Mouse (Mus musculus) heart, embryonic 15.5 days (tissue): ENCODE results near the gene Trip11. TPM values are rescaled to one million over a fixed set of nuclear protein-coding genes. Genes with fewer than 3 reads are reported as not detected.

ENCODE experiments used
- ATAC-seq: fragments of 200-750 bp; cut with Nextera tagmentation; replicated peaks from 2 replicates; pipeline ENCODE4 v1.8.0; 2017; ENCODE audit warnings: low read depth, moderate TSS enrichment; ENCODE audit not compliant: insufficient number of reproducible peaks, insufficient read depth, low FRiP score
- H3K27ac ChIP-seq: fragments of 300-500 bp; sonication (generic); 2 replicates; pipeline ENCODE4 v1.5.1; 2015; ENCODE audit warnings: mild to moderate bottlenecking, inconsistent platforms
- H3K27me3 ChIP-seq: fragments of 300-500 bp; sonication (generic); 2 replicates; pipeline ENCODE4 v1.6.1; 2015; ENCODE audit warnings: inconsistent platforms
- H3K36me3 ChIP-seq: fragments of 300-500 bp; sonication (generic); 2 replicates; pipeline ENCODE4 v1.6.1; 2015; ENCODE audit warnings: mild to moderate bottlenecking, inconsistent platforms
- H3K4me1 ChIP-seq: fragments of 300-500 bp; sonication (generic); replicated peaks from 2 replicates; pipeline ENCODE4 v1.6.1; 2015; ENCODE audit warnings: inconsistent platforms
- H3K4me2 ChIP-seq: fragments of 300-500 bp; sonication (generic); 2 replicates; pipeline ENCODE4 v1.6.1; 2015; ENCODE audit warnings: inconsistent platforms, mild to moderate bottlenecking, moderate library complexity
- H3K4me3 ChIP-seq: fragments of 300-500 bp; sonication (generic); 2 replicates; pipeline ENCODE4 v1.5.1; 2015; ENCODE audit warnings: mild to moderate bottlenecking, inconsistent platforms
- H3K9ac ChIP-seq: fragments of 300-500 bp; sonication (generic); 2 replicates; pipeline ENCODE4 v1.6.1; 2015; ENCODE audit warnings: mild to moderate bottlenecking, inconsistent platforms
- H3K9me3 ChIP-seq: fragments of 300-500 bp; sonication (generic); replicated peaks from 2 replicates; pipeline ENCODE4 v1.6.1; 2016; ENCODE audit warnings: inconsistent platforms
- WGBS: fragments of 180-500 bp; shearing (Covaris S2); methylation state at CpG from one replicate; pipeline ENCODE4 v1.1.7; 2015; ENCODE audit warnings: mixed read lengths; 5-methylcytosine and 5-hydroxymethylcytosine counted together
- polyA plus RNA-seq: library from polyadenylated mRNA; unstranded; fragments of >200 nt; fragmentation: Nextera tagmentation; extraction: Ambion mirVana; gene quantifications from 2 replicates; pipeline ENCODE4 v1.2.1, GENCODE M21; 2015

Gene Trip11
- polyA plus RNA-seq, 1 experiment from 2014 or later: 20.8 TPM

DNA sequence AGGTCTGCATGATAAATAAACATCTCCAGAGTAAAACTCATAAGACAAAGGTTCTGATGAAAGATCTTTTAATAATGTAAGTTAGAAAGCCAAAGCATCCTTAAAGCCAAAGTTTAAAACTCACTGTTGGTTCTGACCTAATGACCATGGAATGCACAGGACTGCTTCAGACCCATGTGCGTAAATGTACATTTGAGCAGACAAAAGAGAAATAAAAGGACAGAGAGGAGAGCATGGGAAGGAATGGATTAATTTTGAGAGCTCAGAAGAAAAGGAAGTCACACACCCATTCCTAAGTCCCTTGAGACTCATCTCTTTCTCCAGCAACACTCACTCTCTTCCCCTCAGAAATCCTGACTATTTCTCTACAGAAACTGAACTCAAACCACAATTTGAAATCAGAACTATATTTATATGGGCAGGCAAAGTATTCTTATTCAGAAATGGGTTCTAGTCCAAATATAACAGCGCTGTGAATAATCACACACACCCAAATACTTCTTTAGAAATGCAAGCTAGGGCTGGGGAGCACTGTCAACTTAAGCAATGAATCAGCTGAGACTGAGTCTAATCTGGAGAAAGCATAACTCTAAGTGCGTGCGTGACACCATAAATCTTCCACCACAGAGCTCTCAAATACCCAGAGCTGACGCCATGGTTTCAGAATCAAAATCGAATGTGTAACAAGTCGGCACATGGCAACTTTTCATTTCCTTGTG is 61.1 kb downstream of the Trip11 start:
- peak overlapping the region; percentile 63 for H3K27ac ChIP-seq
- ATAC-seq: no peak
- peaks cover 19% of the 10 kb centered on the region for H3K4me1 ChIP-seq
- 48% methylated on average over 7 of the region's 7 CpGs for WGBS
- H3K4me2 ChIP-seq: 0 out of 2 replicates have a peak overlapping the region, but pooled peaks have one; percentile 18
- no peak overlapping the region for H3K4me3 ChIP-seq
- no peaks in the 10 kb centered on the region for H3K27me3 ChIP-seq
- no peaks in the 10 kb centered on the region for H3K9me3 ChIP-seq
- H3K9ac ChIP-seq: no peak overlapping the region
- no peaks in the 10 kb centered on the region for H3K36me3 ChIP-seq

DNA sequence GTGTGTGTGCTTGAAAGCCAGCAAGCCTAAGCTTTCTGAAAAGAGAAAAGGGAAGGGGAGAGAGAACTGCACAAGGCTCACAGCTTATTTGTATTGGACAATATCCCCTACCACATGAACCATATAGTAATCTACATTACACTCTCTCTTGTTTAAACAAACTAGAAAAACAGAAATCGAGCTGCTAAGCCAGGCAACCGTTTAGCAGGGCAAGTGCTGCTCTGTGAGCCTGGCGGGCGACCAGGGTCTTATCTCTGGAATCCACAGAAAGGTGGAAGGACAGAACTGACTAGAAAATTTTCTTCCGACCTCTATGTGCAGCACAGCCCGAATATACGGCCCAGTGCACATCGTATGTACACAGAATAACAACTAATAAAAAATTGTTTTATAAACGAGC is 61.8 kb downstream of the Trip11 start:
- Histone ChIP-seq H3K27ac (peak overlapping the region; percentile 63), H3K4me2 (0 out of 2 replicates have a peak overlapping the region, but pooled peaks have one; percentile 18), H3K9ac (no peak overlapping the region), H3K4me1 (peaks cover 19% of the 10 kb centered on the region), H3K36me3 (peaks cover 3% of the 10 kb centered on the region; the same call in 1 of the 2 replicates), H3K27me3 (no peaks in the 10 kb centered on the region), H3K4me3 (no peak overlapping the region), H3K9me3 (no peaks in the 10 kb centered on the region)
- WGBS: 29% methylated on average over 9 of the region's 9 CpGs
- peak; percentile 22; the same call in 1 of the 2 replicates for ATAC-seq

DNA sequence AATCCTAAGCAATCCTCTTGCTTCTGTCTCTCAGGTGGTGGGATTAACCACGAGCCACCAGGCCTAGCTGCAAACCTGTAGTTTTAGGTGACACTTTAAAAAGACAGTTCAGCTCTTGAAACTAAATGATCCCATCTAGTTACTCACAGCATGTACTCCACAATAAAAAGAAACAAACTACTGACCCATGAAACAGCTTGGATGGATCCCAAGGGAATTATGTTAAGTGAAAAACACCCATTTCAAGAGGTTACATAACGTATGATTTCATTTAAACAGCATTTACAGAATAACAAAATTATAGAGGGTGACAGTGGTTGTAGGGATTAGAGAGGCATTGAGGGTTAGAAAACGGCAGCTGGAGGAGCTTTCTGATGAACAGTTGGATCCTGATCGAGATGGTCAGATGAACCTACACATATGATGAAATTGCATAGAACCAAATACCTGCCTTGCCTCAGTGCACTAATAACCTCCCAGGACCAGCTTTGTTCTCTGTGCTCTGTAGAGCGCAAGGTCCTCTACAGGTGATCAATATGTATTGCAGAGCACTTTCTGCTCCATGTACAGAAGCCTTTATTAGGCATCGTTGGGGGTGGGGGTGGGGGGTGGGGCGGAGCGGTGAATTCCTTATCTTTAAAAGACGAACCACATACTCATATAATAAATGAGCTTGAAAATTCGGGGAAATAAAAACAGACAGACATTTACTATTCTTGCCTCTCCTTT is 76.4 kb downstream of the Trip11 start:
- Histone ChIP-seq H3K4me3 (no peak overlapping the region), H3K9ac (no peak overlapping the region), H3K4me2 (no peak overlapping the region), H3K4me1 (no peaks in the 10 kb centered on the region), H3K36me3 (peaks cover 34% of the 10 kb centered on the region), H3K27me3 (no peaks in the 10 kb centered on the region), H3K9me3 (no peaks in the 10 kb centered on the region), H3K27ac (no peak overlapping the region)
- WGBS: 89% methylated on average over 10 of the region's 10 CpGs
- no peak for ATAC-seq

DNA sequence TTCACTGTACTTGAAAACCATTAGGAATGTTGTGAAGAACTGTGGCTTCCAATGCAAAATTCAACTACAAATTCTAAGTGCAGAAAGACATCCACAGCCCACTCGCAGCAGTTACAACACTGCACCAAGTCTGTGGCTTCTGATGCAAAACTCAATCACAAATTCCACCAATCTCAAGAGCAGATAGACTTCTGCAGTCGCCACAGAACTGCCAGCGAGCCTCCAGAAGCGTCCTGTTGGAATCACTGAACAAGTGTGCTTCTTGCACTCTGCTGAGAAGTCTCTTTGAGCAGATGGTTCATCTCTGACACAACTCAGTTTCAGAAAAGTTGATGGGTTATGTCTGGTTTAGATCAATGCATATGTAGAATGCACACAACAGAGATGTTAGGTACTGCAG is 78.4 kb downstream of the Trip11 start:
- H3K4me2 ChIP-seq: no peak overlapping the region
- WGBS: 82% methylated on average over 4 of the region's 4 CpGs
- ATAC-seq: no peak
- H3K9ac ChIP-seq: no peak overlapping the region
- H3K27ac ChIP-seq: no peak overlapping the region
- H3K27me3 ChIP-seq: no peaks in the 10 kb centered on the region
- H3K36me3 ChIP-seq: peaks cover 34% of the 10 kb centered on the region
- no peak overlapping the region for H3K4me3 ChIP-seq
- peaks cover 11% of the 10 kb centered on the region for H3K4me1 ChIP-seq
- no peaks in the 10 kb centered on the region for H3K9me3 ChIP-seq

DNA sequence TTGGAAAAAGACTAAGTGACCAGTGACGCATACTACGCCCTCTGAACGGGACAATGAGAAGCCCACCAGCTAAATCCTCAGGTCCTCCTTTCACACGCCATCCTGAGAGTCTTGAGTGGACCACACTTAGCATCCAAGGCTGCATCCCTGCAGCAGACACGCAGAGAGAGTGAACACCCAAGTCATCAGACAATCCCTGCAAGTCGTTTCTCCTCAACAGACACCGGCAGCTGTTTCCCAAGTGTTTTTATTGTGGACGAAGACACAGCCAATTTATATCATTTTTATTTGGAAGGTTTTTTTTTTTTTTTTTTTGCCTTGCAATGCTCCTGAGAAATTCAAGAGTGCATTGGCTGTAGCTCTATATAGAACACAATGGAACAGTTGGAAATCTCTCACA is 79.3 kb downstream of the Trip11 start:
- no peak overlapping the region for H3K4me2 ChIP-seq
- H3K4me3 ChIP-seq: no peak overlapping the region
- peaks cover 14% of the 10 kb centered on the region for H3K4me1 ChIP-seq
- H3K27ac ChIP-seq: no peak overlapping the region
- no peaks in the 10 kb centered on the region for H3K27me3 ChIP-seq
- 86% methylated on average over 8 of the region's 8 CpGs for WGBS
- ATAC-seq: no peak
- H3K9me3 ChIP-seq: no peaks in the 10 kb centered on the region
- peaks cover 33% of the 10 kb centered on the region for H3K36me3 ChIP-seq
- H3K9ac ChIP-seq: no peak overlapping the region

DNA sequence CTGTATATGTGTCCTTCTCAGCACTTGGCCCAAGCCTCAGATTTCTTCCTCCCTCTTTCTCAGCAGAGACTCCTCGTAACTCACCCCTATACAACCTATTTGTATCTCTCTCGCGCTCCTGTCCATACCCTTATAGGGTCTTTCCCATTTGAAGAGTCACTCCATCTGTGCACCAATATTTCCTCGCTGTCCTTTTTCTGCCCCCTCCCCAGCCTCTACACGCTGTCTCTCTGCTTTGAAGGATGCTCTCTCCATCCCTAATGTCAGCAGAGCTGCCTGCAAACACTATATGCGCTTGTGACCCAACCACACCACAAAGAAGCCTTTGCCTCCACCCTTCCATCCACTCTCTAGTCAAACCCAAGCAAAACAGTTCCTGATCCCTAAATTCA is 80.0 kb downstream of the Trip11 start:
- Histone ChIP-seq H3K36me3 (peaks cover 27% of the 10 kb centered on the region), H3K4me3 (no peak overlapping the region), H3K4me2 (no peak overlapping the region), H3K27ac (no peak overlapping the region), H3K27me3 (no peaks in the 10 kb centered on the region), H3K9me3 (no peaks in the 10 kb centered on the region), H3K9ac (no peak overlapping the region), H3K4me1 (peaks cover 14% of the 10 kb centered on the region)
- WGBS: 88% methylated on average over 6 of the region's 6 CpGs
- ATAC-seq: no peak

DNA sequence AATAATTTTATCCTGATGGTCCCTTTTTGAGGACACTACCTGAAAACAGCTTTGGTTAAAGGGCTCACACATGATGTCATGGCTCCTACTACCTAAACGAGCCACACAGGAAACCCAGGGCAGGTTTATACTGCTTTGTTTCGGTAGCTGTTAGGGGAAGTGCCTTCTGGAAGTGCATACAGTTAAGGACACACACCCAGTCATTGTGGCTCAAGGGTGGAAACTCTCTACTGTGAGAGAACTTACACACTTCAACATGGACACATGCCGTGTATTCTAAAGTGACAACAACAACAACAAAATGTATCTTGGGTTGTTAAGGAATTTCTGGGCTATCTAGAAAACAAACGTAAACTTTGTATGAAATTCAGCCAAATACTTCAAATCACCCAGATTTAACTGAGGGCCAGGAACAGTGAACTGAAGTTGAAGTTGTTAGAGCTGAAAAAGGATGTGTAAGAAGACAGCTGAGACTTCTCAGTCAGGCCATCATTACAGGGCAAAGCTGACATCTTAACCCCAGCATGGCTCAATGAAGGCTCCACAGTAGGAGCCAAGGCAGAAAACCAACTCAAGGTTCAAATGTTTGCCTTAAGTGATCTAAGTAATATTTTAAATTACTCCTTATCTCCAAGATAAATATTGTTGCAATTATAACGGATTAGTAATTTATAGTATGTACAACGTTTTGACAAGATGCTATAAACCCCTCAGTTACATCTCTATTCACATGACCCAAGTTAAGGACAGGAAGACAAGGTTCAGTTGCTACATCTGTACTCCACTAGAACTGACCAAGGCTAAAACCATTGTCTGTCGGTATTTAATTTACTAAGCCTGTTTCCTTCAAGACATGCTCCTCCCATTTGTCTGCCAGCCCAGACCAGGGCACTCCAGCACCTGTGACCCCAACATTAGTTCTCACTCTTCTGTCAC is 80.6 kb downstream of the Trip11 start:
- H3K27me3 ChIP-seq: no peaks in the 10 kb centered on the region
- 61% methylated on average over 7 of the region's 7 CpGs for WGBS
- no peak overlapping the region for H3K4me3 ChIP-seq
- H3K9ac ChIP-seq: no peak overlapping the region
- no peak overlapping the region for H3K4me2 ChIP-seq
- no peak overlapping the region for H3K27ac ChIP-seq
- no peak for ATAC-seq
- peaks cover 21% of the 10 kb centered on the region for H3K36me3 ChIP-seq
- H3K9me3 ChIP-seq: no peaks in the 10 kb centered on the region
- peaks cover 14% of the 10 kb centered on the region for H3K4me1 ChIP-seq

DNA sequence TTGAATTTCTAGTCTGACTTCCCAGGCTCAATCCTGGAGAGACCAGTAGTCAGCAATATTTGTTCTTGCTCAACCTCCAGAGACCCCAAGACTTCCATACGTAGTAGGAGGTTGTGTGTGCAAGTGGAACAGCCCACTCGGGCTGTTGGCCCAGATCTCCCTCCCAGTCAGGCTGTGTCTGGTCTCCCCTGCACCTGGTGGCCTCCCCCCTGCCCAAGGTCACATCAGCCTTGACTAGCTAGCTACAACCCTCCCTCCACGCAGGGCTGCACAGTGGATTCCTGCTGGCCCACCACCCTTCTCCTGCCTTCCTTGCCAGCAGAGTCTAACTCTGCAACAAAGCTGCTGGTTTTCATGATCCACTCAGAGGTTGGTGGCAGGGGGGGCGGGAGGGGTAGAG is 81.8 kb downstream of the Trip11 start:
- WGBS: 63% methylated on average over 4 of the region's 4 CpGs
- H3K27ac ChIP-seq: peak overlapping the region; percentile 42
- ATAC-seq: no peak

GRCm38 (mm10) chr12:101823161-101823560 is 89.9 kb downstream of the Trip11 start:
- no peak overlapping the region for H3K9ac ChIP-seq
- no peak for ATAC-seq
- H3K4me1 ChIP-seq: peaks cover 14% of the 10 kb centered on the region

More for the DNA sequence above, 81.8 kb downstream of the Trip11 start:
- Histone ChIP-seq H3K4me2 (no peak overlapping the region), H3K9ac (no peak overlapping the region), H3K9me3 (no peaks in the 10 kb centered on the region), H3K27me3 (no peaks in the 10 kb centered on the region), H3K4me3 (no peak overlapping the region), H3K36me3 (peaks cover 11% of the 10 kb centered on the region), H3K4me1 (peaks cover 14% of the 10 kb centered on the region)

DNA sequence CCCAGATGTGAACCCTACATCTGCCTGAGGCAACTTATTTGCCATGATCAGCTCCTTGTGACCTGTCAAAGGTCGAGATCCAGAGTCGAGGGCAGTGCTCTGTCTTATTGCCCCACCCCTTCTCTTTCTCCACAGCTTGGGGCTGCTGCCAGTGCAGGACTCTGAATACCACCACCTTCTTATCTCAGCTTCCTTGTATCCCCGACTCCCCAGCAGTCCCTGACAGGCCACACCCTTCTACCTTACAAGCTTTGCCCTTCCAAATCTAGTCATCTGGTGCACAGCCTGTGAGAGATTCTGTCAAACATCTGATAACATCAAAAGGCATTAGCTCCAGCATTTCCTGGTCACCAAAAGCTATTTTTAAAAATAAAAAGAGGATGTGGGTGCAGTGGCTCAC is 91.5 kb downstream of the Trip11 start:
- Histone ChIP-seq H3K4me3 (no peak overlapping the region), H3K36me3 (no peaks in the 10 kb centered on the region), H3K4me2 (no peak overlapping the region), H3K9me3 (no peaks in the 10 kb centered on the region), H3K9ac (no peak overlapping the region), H3K4me1 (peaks cover 14% of the 10 kb centered on the region), H3K27ac (no peak overlapping the region), H3K27me3 (no peaks in the 10 kb centered on the region)
- ATAC-seq: no peak
- 11% methylated on average over 3 of the region's 3 CpGs for WGBS

More at GRCm38 (mm10) chr12:101823161-101823560, 89.9 kb downstream of the Trip11 start:
- Histone ChIP-seq H3K9me3 (no peaks in the 10 kb centered on the region), H3K36me3 (no peaks in the 10 kb centered on the region), H3K27ac (no peak overlapping the region), H3K4me3 (no peak overlapping the region), H3K27me3 (no peaks in the 10 kb centered on the region), H3K4me2 (no peak overlapping the region)
- 87% methylated on average over 4 of the region's 4 CpGs for WGBS

GRCm38 (mm10) chr12:101819570-101819969 is 93.5 kb downstream of the Trip11 start:
- Histone ChIP-seq H3K4me3 (peak overlapping the region; percentile 58), H3K27me3 (no peaks in the 10 kb centered on the region), H3K27ac (peak overlapping the region; percentile 77; the same call in 1 of the 2 replicates), H3K9me3 (no peaks in the 10 kb centered on the region), H3K4me2 (peak overlapping the region; percentile 94), H3K9ac (peak overlapping the region; percentile 49; the same call in 1 of the 2 replicates), H3K4me1 (peaks cover 14% of the 10 kb centered on the region), H3K36me3 (no peaks in the 10 kb centered on the region)
- 42% methylated on average over 9 of the region's 9 CpGs for WGBS
- ATAC-seq: no peak
